Mouse (Mus musculus): ENCODE data around the gene Eif1. TPM values are rescaled to one million over a fixed set of nuclear protein-coding genes. Genes with fewer than 3 reads are reported as not detected.
A peak's percentile ranks its signal among the peaks of the same experiment; 100 is the strongest.
"Not testable (repeated sequence)": the region's sequence is repeated elsewhere in the genome, so short reads cannot be mapped to it uniquely, and the experiment has no call there.

Gene Eif1
- polyA plus RNA-seq, 2 experiments, result 191 to 1,798 TPM

GRCm38 (mm10) chr11:100356819-100357211 is 37.1 kb downstream of the Eif1 start:
- no peak for DNase-seq (ENCODE audit: low read depth in 3 of 3, low spot score in 3 of 3)
- no peak for ATAC-seq (ENCODE audit: insufficient read depth)
- Histone ChIP-seq H3K4me3 (ENCODE audit: insufficient read depth in 1 of 2, low read depth in 2 of 2, low read length in 2 of 2) (no peak overlapping the region), H3K36me3 (replicated peaks; ENCODE audit: control insufficient read depth, insufficient read depth, low read depth) (no peaks in the 10 kb centered on the region), H3K9ac (replicated peaks) (no peak overlapping the region), H3K27ac (no peak overlapping the region), H3K4me2 (ENCODE audit: low read depth) (no peak overlapping the region), H3K9me3 (ENCODE audit: control insufficient read depth, low read length) (no peaks in the 10 kb centered on the region), H3K27me3 (ENCODE audit: control insufficient read depth, insufficient read depth, low read length) (peaks cover 60% of the 10 kb centered on the region), H3K4me1 (replicated peaks; ENCODE audit: control insufficient read depth in 2 of 2, insufficient read depth in 2 of 2, low read length in 1 of 2) (no peaks in the 10 kb centered on the region)
- TF ChIP-seq CTCF (IDR thresholded peaks at IDR 0.05; ENCODE audit: low read depth), result no peak
- TF ChIP-seq EP300 (IDR thresholded peaks at IDR 0.05; ENCODE audit: low read depth), result no peak
- WGBS (ENCODE audit: insufficient replicate concordance), result 14% methylated on average over 9 of the region's 9 CpGs

- WGBS (ENCODE audit: insufficient replicate concordance), result 43% methylated on average over 5 of the region's 5 CpGs
Measured at GRCm38 (mm10) chr11:100357408-100357807, 37.7 kb downstream of the Eif1 start.

GRCm38 (mm10) chr11:100360175-100360574 is 40.5 kb downstream of the Eif1 start:
- DNase-seq (ENCODE audit: low read depth in 3 of 3, low spot score in 3 of 3) (no peak), ATAC-seq (ENCODE audit: insufficient read depth) (no peak)
- Histone ChIP-seq H3K4me2 (ENCODE audit: low read depth) (no peak overlapping the region), H3K4me3 (ENCODE audit: insufficient read depth in 1 of 2, low read depth in 2 of 2, low read length in 2 of 2) (no peak overlapping the region), H3K36me3 (replicated peaks; ENCODE audit: control insufficient read depth, insufficient read depth, low read depth) (no peaks in the 10 kb centered on the region), H3K27me3 (ENCODE audit: control insufficient read depth, insufficient read depth, low read length) (peaks cover 38% of the 10 kb centered on the region), H3K27ac (no peak overlapping the region), H3K4me1 (replicated peaks; ENCODE audit: control insufficient read depth in 2 of 2, insufficient read depth in 2 of 2, low read length in 1 of 2) (no peaks in the 10 kb centered on the region), H3K9me3 (ENCODE audit: control insufficient read depth, low read length) (no peaks in the 10 kb centered on the region), H3K9ac (replicated peaks) (no peak overlapping the region)
- TF ChIP-seq EP300 (IDR thresholded peaks at IDR 0.05; ENCODE audit: low read depth) (no peak), CTCF (IDR thresholded peaks at IDR 0.05; ENCODE audit: low read depth) (no peak)
- 30% methylated on average over 6 of the region's 6 CpGs for WGBS (ENCODE audit: insufficient replicate concordance)

More at GRCm38 (mm10) chr11:100357408-100357807, 37.7 kb downstream of the Eif1 start:
- no peak overlapping the region for H3K27ac ChIP-seq
- no peak overlapping the region for H3K4me3 ChIP-seq (ENCODE audit: insufficient read depth in 1 of 2, low read depth in 2 of 2, low read length in 2 of 2)
- H3K9me3 ChIP-seq (ENCODE audit: control insufficient read depth, low read length), result no peaks in the 10 kb centered on the region
- H3K4me1 ChIP-seq (replicated peaks; ENCODE audit: control insufficient read depth in 2 of 2, insufficient read depth in 2 of 2, low read length in 1 of 2), result no peaks in the 10 kb centered on the region
- DNase-seq (ENCODE audit: low read depth in 3 of 3, low spot score in 3 of 3) (no peak), ATAC-seq (ENCODE audit: insufficient read depth) (no peak)
- no peaks in the 10 kb centered on the region for H3K36me3 ChIP-seq (replicated peaks; ENCODE audit: control insufficient read depth, insufficient read depth, low read depth)
- H3K4me2 ChIP-seq (ENCODE audit: low read depth), result no peak overlapping the region
- no peak for TF ChIP-seq EP300 (IDR thresholded peaks at IDR 0.05; ENCODE audit: low read depth)
- TF ChIP-seq CTCF (IDR thresholded peaks at IDR 0.05; ENCODE audit: low read depth), result no peak
- peaks cover 60% of the 10 kb centered on the region for H3K27me3 ChIP-seq (ENCODE audit: control insufficient read depth, insufficient read depth, low read length)
- no peak overlapping the region for H3K9ac ChIP-seq (replicated peaks)

- not testable (repeated sequence) for H3K4me2 ChIP-seq (ENCODE audit: low read depth); DNase-seq (ENCODE audit: low read depth in 3 of 3, low spot score in 3 of 3); H3K27ac ChIP-seq; H3K9me3 ChIP-seq (ENCODE audit: control insufficient read depth, low read length); H3K36me3 ChIP-seq (replicated peaks; ENCODE audit: control insufficient read depth, insufficient read depth, low read depth); H3K4me1 ChIP-seq (replicated peaks; ENCODE audit: control insufficient read depth in 2 of 2, insufficient read depth in 2 of 2, low read length in 1 of 2); H3K9ac ChIP-seq (replicated peaks); H3K4me3 ChIP-seq (ENCODE audit: insufficient read depth in 1 of 2, low read depth in 2 of 2, low read length in 2 of 2); ATAC-seq (ENCODE audit: insufficient read depth)
- whole genome bisulfite sequencing (ENCODE audit: insufficient replicate concordance), result no CpG with 5 or more reads among the region's 13 CpGs
- H3K27me3 ChIP-seq (ENCODE audit: control insufficient read depth, insufficient read depth, low read length), result peaks cover 29% of the 10 kb centered on the region
Measured at GRCm38 (mm10) chr11:100361059-100361458, 41.4 kb downstream of the Eif1 start.

GRCm38 (mm10) chr11:100362209-100362978 is 42.7 kb downstream of the Eif1 start:
- peak; percentile 90 for TF ChIP-seq CTCF (IDR thresholded peaks at IDR 0.05; ENCODE audit: low read depth)
- no peak for TF ChIP-seq EP300 (IDR thresholded peaks at IDR 0.05; ENCODE audit: low read depth)
- Histone ChIP-seq H3K4me1 (replicated peaks; ENCODE audit: control insufficient read depth in 2 of 2, insufficient read depth in 2 of 2, low read length in 1 of 2) (no peaks in the 10 kb centered on the region), H3K4me2 (ENCODE audit: low read depth) (no peak overlapping the region), H3K9me3 (ENCODE audit: control insufficient read depth, low read length) (no peaks in the 10 kb centered on the region), H3K4me3 (ENCODE audit: insufficient read depth in 1 of 2, low read depth in 2 of 2, low read length in 2 of 2) (no peak overlapping the region), H3K9ac (replicated peaks) (no peak overlapping the region), H3K27me3 (ENCODE audit: control insufficient read depth, insufficient read depth, low read length) (peaks cover 16% of the 10 kb centered on the region), H3K36me3 (replicated peaks; ENCODE audit: control insufficient read depth, insufficient read depth, low read depth) (no peaks in the 10 kb centered on the region), H3K27ac (no peak overlapping the region)
- 8% methylated on average over 8 of the region's 8 CpGs for WGBS (ENCODE audit: insufficient replicate concordance)
- ATAC-seq (ENCODE audit: insufficient read depth) (no peak), DNase-seq (ENCODE audit: low read depth in 3 of 3, low spot score in 3 of 3) (peak; percentile 18 to 29 (median 26))

All from liver, embryonic 14.5 days (tissue).